Mouse (Mus musculus) neutrophil, adult 5-6 weeks (primary cell): ENCODE measurements at regions not wholly inside any gene's neighbourhood (a gene's known extent, or its start where the extent isn't known, plus 50 kb on each side); places are given as distances from the start of the nearest gene placed in this dataset.

Experiments
- ATAC-seq: fragments of 151-379, 151-347 bp; 2 replicates; pipeline ENCODE4 v1.8.0; 2017; ENCODE audit warnings: mild to moderate bottlenecking, moderate TSS enrichment; ENCODE audit not compliant: insufficient number of reproducible peaks, poor library complexity, low FRiP score, severe bottlenecking; ENCODE audit errors: extremely low read depth

GRCm38 (mm10) chr11:45058658-45059057, 441.5 kb downstream of the Ebf1 start:
- ATAC-seq, result no peak

GRCm38 (mm10) chr11:45066592-45066991, 449.5 kb downstream of the Ebf1 start:
- ATAC-seq, result peak; percentile 77; the same call in 1 of the 2 replicates

GRCm38 (mm10) chr11:45070280-45070679, 453.2 kb downstream of the Ebf1 start:
- no peak for ATAC-seq

- no peak for ATAC-seq
Observed at GRCm38 (mm10) chr11:45071195-45071594, 454.1 kb downstream of the Ebf1 start.

GRCm38 (mm10) chr11:45084506-45085037, 467.5 kb downstream of the Ebf1 start:
- ATAC-seq, result no peak

- no peak for ATAC-seq
Observed at GRCm38 (mm10) chr11:45085145-45085544, 468.0 kb downstream of the Ebf1 start.

- no peak for ATAC-seq
Observed at GRCm38 (mm10) chr11:45087186-45087915, 470.2 kb downstream of the Ebf1 start.

- ATAC-seq, result no peak
Observed at GRCm38 (mm10) chr11:45088286-45088685, 471.2 kb downstream of the Ebf1 start.

GRCm38 (mm10) chr11:45089561-45089960, 472.4 kb downstream of the Ebf1 start:
- peak; percentile 77; the same call in 1 of the 2 replicates for ATAC-seq

GRCm38 (mm10) chr11:45103498-45104336, 486.6 kb downstream of the Ebf1 start:
- no peak for ATAC-seq

GRCm38 (mm10) chr11:45116702-45117101, 499.6 kb downstream of the Ebf1 start:
- peak; percentile 93 for ATAC-seq

- 0 out of 2 replicates have a peak, but pooled peaks have one; percentile 41 for ATAC-seq
Observed at GRCm38 (mm10) chr11:45123276-45123675, 506.2 kb downstream of the Ebf1 start.

- no peak for ATAC-seq
Observed at GRCm38 (mm10) chr11:45136781-45137180, 519.7 kb downstream of the Ebf1 start.

GRCm38 (mm10) chr11:45138351-45138975, 521.3 kb downstream of the Ebf1 start:
- ATAC-seq, result no peak

GRCm38 (mm10) chr11:45140490-45140889, 523.4 kb downstream of the Ebf1 start:
- ATAC-seq, result peak; percentile 82; the same call in 1 of the 2 replicates

- ATAC-seq, result no peak
Observed at GRCm38 (mm10) chr11:45154070-45154469, 537.0 kb downstream of the Ebf1 start.

- no peak for ATAC-seq
Observed at GRCm38 (mm10) chr11:45154497-45154896, 537.4 kb downstream of the Ebf1 start.

- ATAC-seq, result peak; percentile 65; the same call in 1 of the 2 replicates
Observed at GRCm38 (mm10) chr11:45155782-45156181, 538.7 kb downstream of the Ebf1 start.

GRCm38 (mm10) chr11:45158282-45158681, 541.2 kb downstream of the Ebf1 start:
- no peak for ATAC-seq
